Mouse (Mus musculus): ENCODE data around the gene Mfap4. TPM values are rescaled to one million over a fixed set of nuclear protein-coding genes. Genes with fewer than 3 reads are reported as not detected.

Gene Mfap4
- polyA plus RNA-seq, 1 experiment from 2014 or later = 1,148 TPM

GRCm38 (mm10) chr11:61485541-61486457, 568 bp downstream of the Mfap4 start:
- Histone ChIP-seq H3K27me3 (no peaks in the 10 kb centered on the region), H3K4me2 (peak overlapping the region; percentile 53), H3K9me3 (no peaks in the 10 kb centered on the region), H3K36me3 (peaks cover 32% of the 10 kb centered on the region), H3K4me3 (peak overlapping the region; percentile 50), H3K27ac (peak overlapping the region; percentile 97), H3K4me1 (peaks cover 52% of the 10 kb centered on the region), H3K9ac (peak overlapping the region; percentile 64)
- no peak for ATAC-seq (ENCODE audit: borderline replicate concordance, extremely low read depth, low FRiP score, low TSS enrichment)
- 50% methylated on average over 22 of the region's 22 CpGs for WGBS

GRCm38 (mm10) chr11:61486458-61487219, 1.4 kb downstream of the Mfap4 start:
- no peak for ATAC-seq (ENCODE audit: borderline replicate concordance, extremely low read depth, low FRiP score, low TSS enrichment)
- H3K9ac ChIP-seq = peak overlapping the region; percentile 64
- 68% methylated on average over 14 of the region's 14 CpGs for WGBS
- H3K27ac ChIP-seq = peak overlapping the region; percentile 97
- no peaks in the 10 kb centered on the region for H3K9me3 ChIP-seq
- H3K4me2 ChIP-seq = peak overlapping the region; percentile 53
- peaks cover 47% of the 10 kb centered on the region for H3K4me1 ChIP-seq
- H3K36me3 ChIP-seq = peaks cover 41% of the 10 kb centered on the region
- H3K4me3 ChIP-seq = peak overlapping the region; percentile 50
- H3K27me3 ChIP-seq = no peaks in the 10 kb centered on the region

- no peaks in the 10 kb centered on the region for H3K27me3 ChIP-seq
- H3K9me3 ChIP-seq = no peaks in the 10 kb centered on the region
- 29% methylated on average over 2 of the region's 2 CpGs for WGBS
- peaks cover 46% of the 10 kb centered on the region for H3K36me3 ChIP-seq
- H3K4me1 ChIP-seq = peaks cover 45% of the 10 kb centered on the region
- peak overlapping the region; percentile 53 for H3K4me2 ChIP-seq
- peak; percentile 12; the same call in 1 of the 2 replicates for ATAC-seq (ENCODE audit: borderline replicate concordance, extremely low read depth, low FRiP score, low TSS enrichment)
- H3K27ac ChIP-seq = peak overlapping the region; percentile 97
- H3K4me3 ChIP-seq = peak overlapping the region; percentile 50
- H3K9ac ChIP-seq = 0 out of 2 replicates have a peak overlapping the region, but pooled peaks have one; percentile 9
These were observed 2.2 kb downstream of the Mfap4 start for GRCm38 (mm10) chr11:61487401-61487800.

- 85% methylated on average over 7 of the region's 7 CpGs for WGBS
- H3K36me3 ChIP-seq = peaks cover 51% of the 10 kb centered on the region
- H3K9me3 ChIP-seq = no peaks in the 10 kb centered on the region
- peak overlapping the region; percentile 50; the same call in 1 of the 2 replicates for H3K4me3 ChIP-seq
- H3K27ac ChIP-seq = peak overlapping the region; percentile 97
- no peak overlapping the region for H3K9ac ChIP-seq
- H3K4me2 ChIP-seq = peak overlapping the region; percentile 53
- H3K4me1 ChIP-seq = peaks cover 50% of the 10 kb centered on the region
- no peaks in the 10 kb centered on the region for H3K27me3 ChIP-seq
- no peak for ATAC-seq (ENCODE audit: borderline replicate concordance, extremely low read depth, low FRiP score, low TSS enrichment)
These were observed 2.7 kb downstream of the Mfap4 start for GRCm38 (mm10) chr11:61487936-61488335.

- Histone ChIP-seq H3K4me3 (no peak overlapping the region), H3K27me3 (no peaks in the 10 kb centered on the region), H3K36me3 (peaks cover 51% of the 10 kb centered on the region), H3K9ac (no peak overlapping the region), H3K4me1 (peaks cover 48% of the 10 kb centered on the region), H3K9me3 (no peaks in the 10 kb centered on the region), H3K27ac (no peak overlapping the region), H3K4me2 (no peak overlapping the region)
- ATAC-seq (ENCODE audit: borderline replicate concordance, extremely low read depth, low FRiP score, low TSS enrichment) = no peak
- 78% methylated on average over 2 of the region's 2 CpGs for WGBS
These were observed 3.9 kb downstream of the Mfap4 start for GRCm38 (mm10) chr11:61489085-61489484.

GRCm38 (mm10) chr11:61489874-61490273, 4.6 kb downstream of the Mfap4 start:
- no peak for ATAC-seq (ENCODE audit: borderline replicate concordance, extremely low read depth, low FRiP score, low TSS enrichment)
- Histone ChIP-seq H3K4me2 (no peak overlapping the region), H3K9ac (no peak overlapping the region), H3K36me3 (peaks cover 51% of the 10 kb centered on the region), H3K27ac (no peak overlapping the region), H3K4me3 (no peak overlapping the region), H3K27me3 (no peaks in the 10 kb centered on the region), H3K4me1 (peaks cover 41% of the 10 kb centered on the region), H3K9me3 (no peaks in the 10 kb centered on the region)
- 89% methylated on average over 8 of the region's 8 CpGs for WGBS

GRCm38 (mm10) chr11:61490944-61491520, 5.8 kb downstream of the Mfap4 start:
- Histone ChIP-seq H3K4me3 (no peak overlapping the region), H3K4me1 (peaks cover 49% of the 10 kb centered on the region), H3K4me2 (no peak overlapping the region), H3K9ac (no peak overlapping the region), H3K9me3 (no peaks in the 10 kb centered on the region), H3K36me3 (peaks cover 51% of the 10 kb centered on the region), H3K27me3 (no peaks in the 10 kb centered on the region), H3K27ac (no peak overlapping the region)
- no peak for ATAC-seq (ENCODE audit: borderline replicate concordance, extremely low read depth, low FRiP score, low TSS enrichment)
- WGBS = 84% methylated on average over 22 of the region's 22 CpGs

- Histone ChIP-seq H3K9me3 (no peaks in the 10 kb centered on the region), H3K27me3 (no peaks in the 10 kb centered on the region), H3K27ac (no peak overlapping the region), H3K4me2 (peak overlapping the region; percentile 76), H3K36me3 (peaks cover 48% of the 10 kb centered on the region), H3K4me1 (peaks cover 42% of the 10 kb centered on the region), H3K4me3 (peak overlapping the region; percentile 92), H3K9ac (peak overlapping the region; percentile 85)
- 63% methylated on average over 12 of the region's 12 CpGs for WGBS
- ATAC-seq (ENCODE audit: borderline replicate concordance, extremely low read depth, low FRiP score, low TSS enrichment) = no peak
These were observed 7.6 kb downstream of the Mfap4 start for GRCm38 (mm10) chr11:61492749-61493401.

- H3K4me3 ChIP-seq = peak overlapping the region; percentile 92
- WGBS = under 1% methylated on average over 50 of the region's 50 CpGs
- H3K9ac ChIP-seq = peak overlapping the region; percentile 85
- H3K27ac ChIP-seq = peak overlapping the region; percentile 84
- H3K4me2 ChIP-seq = peak overlapping the region; percentile 76
- peaks cover 40% of the 10 kb centered on the region for H3K36me3 ChIP-seq
- H3K27me3 ChIP-seq = no peaks in the 10 kb centered on the region
- peaks cover 38% of the 10 kb centered on the region for H3K4me1 ChIP-seq
- peak; percentile 62 for ATAC-seq (ENCODE audit: borderline replicate concordance, extremely low read depth, low FRiP score, low TSS enrichment)
- no peaks in the 10 kb centered on the region for H3K9me3 ChIP-seq
These were observed 8.4 kb downstream of the Mfap4 start for GRCm38 (mm10) chr11:61493525-61494128.

GRCm38 (mm10) chr11:61494129-61494997, 9.1 kb downstream of the Mfap4 start, which contains the start of gene Mapk7:
Gene Mapk7, minus strand, starts transcription at chr11:61494406.
- Histone ChIP-seq H3K36me3 (peaks cover 33% of the 10 kb centered on the region), H3K27me3 (no peaks in the 10 kb centered on the region), H3K4me3 (peak within 1 kb of the TSS; percentile 92), H3K9ac (peak within 1 kb of the TSS; percentile 85), H3K4me2 (peak within 1 kb of the TSS; percentile 76), H3K9me3 (no peaks in the 10 kb centered on the region), H3K27ac (peak within 1 kb of the TSS; percentile 84), H3K4me1 (peaks cover 37% of the 10 kb centered on the region)
- under 1% methylated on average over 61 of the region's 62 CpGs for WGBS
- peak; percentile 93 for ATAC-seq (ENCODE audit: borderline replicate concordance, extremely low read depth, low FRiP score, low TSS enrichment)
